Mouse (Mus musculus): ENCODE measurements at regions not wholly inside any gene's neighbourhood (a gene's known extent, or its start where the extent isn't known, plus 50 kb on each side); places are given as distances from the start of the nearest gene placed in this dataset.

DNA sequence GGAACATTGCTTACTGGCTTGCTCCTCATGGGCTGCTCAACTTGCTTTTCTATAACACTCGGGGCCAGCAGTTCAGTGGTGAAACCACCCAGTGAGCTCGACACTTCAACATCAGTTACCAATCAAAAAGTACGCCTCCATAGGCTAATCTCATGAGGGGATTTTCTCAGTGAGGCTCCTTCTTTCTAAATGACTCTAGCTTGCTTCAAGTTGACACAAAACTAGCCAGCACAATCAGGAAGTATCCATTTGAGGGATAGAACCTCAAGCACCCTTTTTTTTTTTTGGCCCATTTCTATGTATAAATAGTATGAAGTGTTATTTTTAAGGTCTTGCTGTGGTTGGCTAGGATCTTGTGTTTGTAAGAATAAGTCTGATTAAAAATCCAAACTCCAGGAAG, 321.7 kb upstream of the Ubash3b start:
- Histone ChIP-seq H3K9ac (no peak overlapping the region), H3K36me3 (peaks cover 7% of the 10 kb centered on the region), H3K27ac (no peak overlapping the region), H3K9me3 (no peaks in the 10 kb centered on the region), H3K4me1 (peaks cover 6% of the 10 kb centered on the region; the same call in 1 of the 2 replicates), H3K27me3 (no peaks in the 10 kb centered on the region), H3K4me2 (no peak overlapping the region), H3K4me3 (no peak overlapping the region)
- WGBS: 86% methylated on average over 3 of the region's 3 CpGs
- ATAC-seq (ENCODE audit: insufficient number of reproducible peaks, low FRiP score, low TSS enrichment, low read depth): no peak

DNA sequence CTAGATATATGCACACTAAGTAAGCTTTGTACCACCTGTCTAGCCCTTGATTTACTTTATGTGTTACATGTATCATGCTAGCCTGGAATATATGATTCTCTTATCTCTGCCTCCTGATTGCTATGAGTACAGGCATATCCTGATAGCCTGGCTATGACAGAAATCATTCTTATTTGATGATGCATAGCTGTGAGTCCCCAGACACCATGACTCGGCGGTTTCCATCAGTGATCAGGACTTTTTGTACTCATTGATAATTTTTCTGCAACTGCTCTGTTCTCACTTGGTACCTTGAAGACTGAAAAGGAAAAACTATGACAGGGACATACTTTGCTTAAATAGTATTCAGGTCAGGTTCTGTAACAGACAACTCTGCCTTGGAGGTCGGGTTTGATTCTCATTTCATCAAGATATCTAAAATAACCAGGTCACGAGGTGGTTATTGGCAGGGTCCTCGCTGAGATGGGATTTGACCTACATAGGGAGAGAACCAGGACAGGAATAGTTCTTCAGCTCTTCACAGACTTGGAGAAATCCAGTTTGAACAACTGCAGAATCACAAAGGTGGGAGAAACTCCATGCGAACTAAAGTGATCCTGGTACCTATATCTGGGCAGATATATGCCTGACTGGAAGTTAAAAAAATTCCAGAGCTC, 320.2 kb upstream of the Ubash3b start:
- no peaks in the 10 kb centered on the region for H3K27me3 ChIP-seq
- no peak for ATAC-seq (ENCODE audit: insufficient number of reproducible peaks, low FRiP score, low TSS enrichment, low read depth)
- WGBS: 91% methylated on average over 6 of the region's 6 CpGs

DNA sequence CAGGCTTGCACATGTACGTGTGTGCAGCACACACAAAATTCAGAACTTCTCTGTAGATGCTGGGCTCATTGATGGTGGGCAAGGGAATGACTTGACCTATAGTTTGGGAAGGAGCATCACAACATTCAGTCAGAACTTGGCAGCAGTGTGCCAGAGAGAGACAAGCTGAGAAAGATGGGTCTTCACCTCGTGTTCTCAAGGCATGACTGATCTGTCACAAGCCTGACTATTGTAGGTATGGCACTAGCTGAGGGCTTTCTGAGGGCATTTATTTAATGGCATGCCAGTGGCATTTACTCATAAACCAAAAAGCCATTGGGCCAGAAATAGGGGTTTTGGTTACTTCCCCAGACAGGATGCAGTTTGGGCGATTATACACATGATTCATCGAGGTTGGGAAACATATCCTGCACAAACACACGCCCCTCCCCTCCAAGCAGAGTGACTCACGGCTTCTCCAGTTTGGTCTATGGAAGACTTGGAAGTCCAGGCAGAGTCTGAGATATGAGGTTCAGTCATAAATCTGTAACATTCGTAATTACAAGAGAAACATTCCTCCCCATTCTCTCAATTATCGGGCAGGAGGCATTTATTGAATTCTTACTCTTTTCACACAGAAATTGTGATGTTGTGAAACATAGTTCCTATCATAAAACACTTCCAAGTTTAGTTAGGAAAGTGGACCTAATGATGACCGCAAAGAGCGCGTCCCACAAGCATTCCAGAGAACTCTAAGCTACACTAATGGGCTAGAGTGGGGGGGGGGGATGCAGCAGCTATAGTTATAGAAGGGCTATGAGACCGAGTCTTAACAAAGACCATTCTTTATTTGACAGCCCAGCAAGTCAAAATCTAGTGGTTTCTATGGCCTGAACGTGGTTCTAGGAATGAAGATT, 318.6 kb upstream of the Ubash3b start:
- Histone ChIP-seq H3K4me3 (no peak overlapping the region), H3K9ac (no peak overlapping the region), H3K27me3 (no peaks in the 10 kb centered on the region), H3K36me3 (peaks cover 7% of the 10 kb centered on the region), H3K27ac (no peak overlapping the region), H3K9me3 (no peaks in the 10 kb centered on the region), H3K4me2 (no peak overlapping the region), H3K4me1 (peaks cover 13% of the 10 kb centered on the region)
- ATAC-seq (ENCODE audit: insufficient number of reproducible peaks, low FRiP score, low TSS enrichment, low read depth): no peak
- WGBS: 67% methylated on average over 13 of the region's 13 CpGs

More for the DNA sequence above, 320.2 kb upstream of the Ubash3b start:
- Histone ChIP-seq H3K4me3 (no peak overlapping the region), H3K36me3 (peaks cover 7% of the 10 kb centered on the region), H3K4me1 (peaks cover 6% of the 10 kb centered on the region; the same call in 1 of the 2 replicates), H3K4me2 (no peak overlapping the region), H3K9me3 (no peaks in the 10 kb centered on the region), H3K9ac (no peak overlapping the region), H3K27ac (no peak overlapping the region)

DNA sequence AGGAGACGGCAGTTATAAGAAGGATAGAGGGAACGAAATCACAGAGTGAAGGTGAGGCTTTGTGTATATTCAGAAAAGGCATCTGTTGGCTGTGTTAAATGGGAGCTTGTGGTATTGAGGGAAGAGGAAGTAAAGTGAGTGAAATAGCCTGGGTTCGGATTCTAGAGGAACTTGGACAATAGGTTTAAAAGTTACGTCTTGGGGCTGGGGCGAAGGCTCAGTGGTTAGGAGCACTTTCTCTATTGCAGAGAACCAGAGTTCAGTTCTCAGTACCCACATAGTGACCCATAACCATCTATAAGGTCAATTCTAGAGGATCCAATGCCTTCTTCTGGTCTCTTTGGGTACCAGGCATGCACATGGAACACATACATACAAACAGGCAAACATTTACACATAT, 317.6 kb upstream of the Ubash3b start:
- peaks cover 19% of the 10 kb centered on the region for H3K4me1 ChIP-seq
- no peak overlapping the region for H3K4me3 ChIP-seq
- no peaks in the 10 kb centered on the region for H3K27me3 ChIP-seq
- H3K27ac ChIP-seq: no peak overlapping the region
- no peaks in the 10 kb centered on the region for H3K9me3 ChIP-seq
- ATAC-seq (ENCODE audit: insufficient number of reproducible peaks, low FRiP score, low TSS enrichment, low read depth): no peak
- no peak overlapping the region for H3K9ac ChIP-seq
- H3K4me2 ChIP-seq: no peak overlapping the region
- WGBS: 91% methylated on average over 5 of the region's 5 CpGs
- H3K36me3 ChIP-seq: peaks cover 7% of the 10 kb centered on the region

DNA sequence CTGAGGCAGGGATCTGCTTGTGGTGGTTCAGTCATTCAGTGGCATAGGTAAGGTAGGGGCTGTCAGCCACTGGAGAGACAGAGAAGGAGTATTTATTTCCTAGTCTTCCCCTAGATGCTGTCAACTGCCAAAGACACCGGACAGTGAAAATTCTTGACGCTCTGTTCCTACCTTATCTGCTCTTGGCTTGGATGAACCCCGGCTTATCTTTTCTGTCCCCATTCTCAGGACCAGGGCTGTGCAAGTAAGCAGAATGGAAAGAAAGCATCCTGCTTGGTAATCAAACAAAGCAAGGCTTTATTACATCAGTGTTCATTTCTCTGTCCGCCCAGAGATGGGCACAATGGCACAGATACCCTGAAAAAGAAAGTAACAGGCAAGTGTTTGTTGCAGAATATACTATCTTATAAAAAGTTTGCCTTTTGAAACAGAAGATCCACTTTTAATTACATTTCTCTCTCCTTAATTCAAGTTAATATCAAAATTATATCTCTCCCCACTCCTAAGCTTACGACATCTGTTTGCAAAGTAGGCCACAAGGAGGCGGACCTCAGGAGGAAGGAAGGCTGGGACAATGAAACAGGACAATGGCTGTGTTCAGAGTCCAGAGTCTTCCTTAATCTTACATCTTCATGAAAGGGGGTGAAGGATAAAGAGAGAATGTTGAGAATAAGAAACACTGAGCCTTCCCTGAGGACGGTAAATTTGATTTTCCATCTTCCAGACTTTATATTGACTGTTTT, 316.8 kb upstream of the Ubash3b start:
- no peak overlapping the region for H3K4me2 ChIP-seq
- no peaks in the 10 kb centered on the region for H3K27me3 ChIP-seq
- no peak overlapping the region for H3K27ac ChIP-seq
- H3K4me1 ChIP-seq: peaks cover 16% of the 10 kb centered on the region
- H3K9ac ChIP-seq: no peak overlapping the region
- H3K4me3 ChIP-seq: no peak overlapping the region
- H3K36me3 ChIP-seq: peaks cover 7% of the 10 kb centered on the region
- WGBS: 92% methylated on average over 7 of the region's 7 CpGs
- no peak for ATAC-seq (ENCODE audit: insufficient number of reproducible peaks, low FRiP score, low TSS enrichment, low read depth)
- no peaks in the 10 kb centered on the region for H3K9me3 ChIP-seq

DNA sequence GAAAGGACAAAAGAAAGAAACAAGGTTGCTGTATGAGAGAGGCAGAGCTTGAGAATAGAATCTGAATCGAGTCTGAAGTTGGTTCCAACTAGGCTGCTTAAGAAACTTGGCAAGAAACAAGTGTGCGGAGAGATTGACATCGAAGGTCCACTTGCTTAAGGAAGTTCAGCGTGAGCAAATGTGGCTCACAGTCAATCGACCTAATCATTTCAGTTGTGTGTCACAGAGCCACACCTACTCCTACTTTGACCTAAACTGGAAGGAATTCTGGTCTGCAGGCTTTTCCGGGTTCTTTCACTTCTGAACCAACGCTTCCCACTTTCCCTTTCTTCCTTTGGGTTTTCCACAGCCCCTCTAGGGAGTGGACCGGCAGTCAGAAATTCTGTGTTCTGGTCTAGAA, 313.8 kb upstream of the Ubash3b start:
- H3K4me2 ChIP-seq: peak overlapping the region; percentile 54
- H3K36me3 ChIP-seq: no peaks in the 10 kb centered on the region
- H3K4me1 ChIP-seq: peaks cover 22% of the 10 kb centered on the region
- ATAC-seq (ENCODE audit: insufficient number of reproducible peaks, low FRiP score, low TSS enrichment, low read depth): no peak
- H3K27me3 ChIP-seq: no peaks in the 10 kb centered on the region
- H3K27ac ChIP-seq: peak overlapping the region; percentile 91
- 34% methylated on average over 8 of the region's 8 CpGs for WGBS
- H3K4me3 ChIP-seq: peak overlapping the region; percentile 36
- no peaks in the 10 kb centered on the region for H3K9me3 ChIP-seq
- H3K9ac ChIP-seq: peak overlapping the region; percentile 26; the same call in 1 of the 2 replicates

DNA sequence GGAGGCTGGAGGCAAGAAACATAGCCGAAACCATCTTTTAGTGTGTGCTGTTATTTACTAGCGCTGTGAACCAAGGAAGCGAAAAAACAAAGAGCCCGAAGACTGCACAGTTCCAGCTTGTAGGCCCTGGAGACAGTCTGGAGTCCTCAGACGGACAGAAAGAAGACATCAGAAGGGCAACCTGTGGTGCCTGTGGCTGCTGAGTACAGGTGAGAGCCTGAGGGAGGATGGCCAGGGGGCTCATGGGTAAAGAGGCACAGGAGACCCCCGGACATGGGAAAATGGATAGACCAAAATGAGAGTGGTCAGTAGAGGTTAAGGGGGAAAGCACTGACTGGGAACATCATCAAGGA, 313.4 kb upstream of the Ubash3b start:
- peak overlapping the region; percentile 54 for H3K4me2 ChIP-seq
- no peaks in the 10 kb centered on the region for H3K27me3 ChIP-seq
- no peaks in the 10 kb centered on the region for H3K36me3 ChIP-seq
- peak; percentile 33; the same call in 1 of the 2 replicates for ATAC-seq (ENCODE audit: insufficient number of reproducible peaks, low FRiP score, low TSS enrichment, low read depth)
- peak overlapping the region; percentile 26; the same call in 1 of the 2 replicates for H3K9ac ChIP-seq
- H3K9me3 ChIP-seq: no peaks in the 10 kb centered on the region
- H3K4me1 ChIP-seq: peaks cover 26% of the 10 kb centered on the region
- WGBS: 54% methylated on average over 6 of the region's 6 CpGs
- peak overlapping the region; percentile 91 for H3K27ac ChIP-seq
- peak overlapping the region; percentile 36 for H3K4me3 ChIP-seq

DNA sequence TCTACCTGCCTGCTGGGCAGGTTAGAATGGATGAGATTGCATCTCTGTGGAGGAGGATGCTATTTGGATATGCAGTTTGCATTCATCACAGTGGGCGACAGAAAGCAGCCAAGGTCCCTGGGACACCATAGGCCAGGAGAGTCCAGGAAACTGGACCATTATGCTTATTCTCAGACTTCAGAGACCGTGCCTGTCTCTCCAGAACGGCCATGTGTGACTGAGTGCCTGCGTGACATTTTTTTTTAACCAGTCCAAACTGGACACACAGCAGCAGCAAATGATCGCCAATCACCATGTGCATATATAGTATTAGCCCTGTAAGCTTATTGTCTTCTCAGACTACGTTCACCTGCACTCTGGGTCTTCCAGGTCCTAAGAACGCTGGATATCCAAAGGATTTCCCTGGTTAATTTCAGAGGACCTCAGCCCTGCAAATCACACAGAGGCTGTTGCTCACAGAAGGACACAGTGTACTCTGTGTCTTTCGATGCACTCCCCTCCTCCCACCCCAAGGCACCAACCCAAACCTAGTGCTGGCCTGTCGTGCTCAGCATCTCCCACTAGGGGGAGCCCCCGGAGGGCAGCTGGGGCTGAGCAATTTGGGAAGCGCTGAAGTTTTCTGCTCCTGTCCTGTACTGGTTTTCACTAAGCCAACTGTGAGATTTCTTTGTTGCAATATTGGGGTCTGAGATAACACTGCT, 312.9 kb upstream of the Ubash3b start:
- ATAC-seq (ENCODE audit: insufficient number of reproducible peaks, low FRiP score, low TSS enrichment, low read depth): peak; percentile 85
- peak overlapping the region; percentile 54 for H3K4me2 ChIP-seq
- H3K36me3 ChIP-seq: no peaks in the 10 kb centered on the region
- H3K9ac ChIP-seq: peak overlapping the region; percentile 26; the same call in 1 of the 2 replicates
- peaks cover 29% of the 10 kb centered on the region for H3K4me1 ChIP-seq
- 42% methylated on average over 11 of the region's 11 CpGs for WGBS
- H3K27me3 ChIP-seq: no peaks in the 10 kb centered on the region
- H3K27ac ChIP-seq: peak overlapping the region; percentile 91
- H3K4me3 ChIP-seq: peak overlapping the region; percentile 36
- no peaks in the 10 kb centered on the region for H3K9me3 ChIP-seq

DNA sequence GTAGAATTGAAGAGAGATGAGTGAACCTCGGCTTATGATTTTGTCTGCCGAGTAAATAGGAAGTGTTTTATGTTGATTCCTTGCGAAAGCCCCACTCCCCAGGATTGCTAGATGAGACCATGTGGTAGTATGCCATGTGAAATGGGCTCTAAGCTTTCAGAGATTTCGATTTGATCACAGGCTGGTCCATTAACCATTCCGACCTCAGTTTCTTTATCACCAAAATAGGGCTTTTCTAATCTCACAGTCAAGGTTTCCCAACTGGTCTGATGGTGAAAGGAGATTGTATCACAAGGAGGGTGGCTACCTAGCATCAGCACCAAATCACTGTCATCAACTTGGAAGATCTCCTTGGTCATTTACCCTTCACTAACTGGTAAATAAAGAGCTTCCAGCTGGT, 312.0 kb upstream of the Ubash3b start:
- no peak overlapping the region for H3K4me2 ChIP-seq
- no peak overlapping the region for H3K9ac ChIP-seq
- no peak overlapping the region for H3K4me3 ChIP-seq
- no peaks in the 10 kb centered on the region for H3K27me3 ChIP-seq
- peaks cover 32% of the 10 kb centered on the region for H3K4me1 ChIP-seq
- WGBS: 82% methylated on average over 5 of the region's 5 CpGs
- ATAC-seq (ENCODE audit: insufficient number of reproducible peaks, low FRiP score, low TSS enrichment, low read depth): no peak
- H3K36me3 ChIP-seq: no peaks in the 10 kb centered on the region
- no peak overlapping the region for H3K27ac ChIP-seq
- H3K9me3 ChIP-seq: no peaks in the 10 kb centered on the region

DNA sequence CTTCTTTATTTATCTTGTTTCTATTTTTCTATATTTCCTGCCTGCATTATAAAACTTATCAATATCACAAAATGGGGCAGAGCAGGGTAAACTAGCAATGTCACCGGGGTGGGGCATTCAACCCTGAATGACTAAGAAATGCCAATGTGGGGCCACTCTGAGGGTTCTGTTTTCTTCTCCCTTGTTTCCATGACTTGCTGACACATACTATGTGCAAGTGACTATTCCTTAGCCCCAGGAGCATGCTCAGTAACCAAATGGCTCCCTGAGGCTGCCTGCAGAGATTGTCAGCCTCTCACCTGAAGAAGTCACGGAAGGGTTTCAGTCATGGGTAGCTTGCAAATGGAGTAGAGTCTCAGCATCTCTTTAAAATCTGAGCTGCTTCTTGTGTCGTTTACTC, 309.8 kb upstream of the Ubash3b start:
- H3K27ac ChIP-seq: no peak overlapping the region
- H3K36me3 ChIP-seq: no peaks in the 10 kb centered on the region
- WGBS: 91% methylated on average over 3 of the region's 3 CpGs

DNA sequence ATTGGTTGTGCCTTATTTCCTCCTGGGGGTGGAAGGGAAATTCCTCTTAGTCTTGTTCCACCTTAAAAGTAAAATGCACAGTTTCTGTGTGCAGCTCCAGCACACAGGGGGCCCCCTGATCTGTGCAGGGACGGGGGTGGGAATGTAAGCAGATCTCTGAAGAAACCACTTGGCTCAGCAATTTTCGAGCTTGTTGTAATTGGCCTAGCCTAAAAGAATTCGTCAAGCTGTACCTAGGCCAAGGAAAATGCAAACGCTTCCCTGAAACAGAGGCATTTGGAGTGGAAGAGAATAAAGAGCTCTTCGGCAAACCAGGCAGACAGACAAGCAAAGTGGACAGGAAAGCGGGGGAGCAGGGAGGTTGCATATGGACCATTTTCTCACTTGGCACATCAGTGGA, 308.5 kb upstream of the Ubash3b start:
- Histone ChIP-seq H3K27me3 (no peaks in the 10 kb centered on the region), H3K9me3 (no peaks in the 10 kb centered on the region), H3K9ac (no peak overlapping the region), H3K4me2 (0 out of 2 replicates have a peak overlapping the region, but pooled peaks have one; percentile 1), H3K4me3 (no peak overlapping the region), H3K4me1 (peaks cover 23% of the 10 kb centered on the region), H3K27ac (peak overlapping the region; percentile 82), H3K36me3 (no peaks in the 10 kb centered on the region)
- peak; percentile 66 for ATAC-seq (ENCODE audit: insufficient number of reproducible peaks, low FRiP score, low TSS enrichment, low read depth)
- 17% methylated on average over 6 of the region's 6 CpGs for WGBS

More for the DNA sequence above, 309.8 kb upstream of the Ubash3b start:
- H3K27me3 ChIP-seq: no peaks in the 10 kb centered on the region
- H3K4me1 ChIP-seq: peaks cover 29% of the 10 kb centered on the region
- no peak for ATAC-seq (ENCODE audit: insufficient number of reproducible peaks, low FRiP score, low TSS enrichment, low read depth)
- H3K4me2 ChIP-seq: no peak overlapping the region
- H3K9me3 ChIP-seq: no peaks in the 10 kb centered on the region
- H3K4me3 ChIP-seq: no peak overlapping the region
- H3K9ac ChIP-seq: no peak overlapping the region
